Mouse (Mus musculus): ENCODE results near the gene Gm20715. TPM values are rescaled to one million over a fixed set of nuclear protein-coding genes. Genes with fewer than 3 reads are reported as not detected.
A peak's percentile ranks its signal among the peaks of the same experiment; 100 is the strongest.
"Not testable (repeated sequence)": the region's sequence is repeated elsewhere in the genome, so short reads cannot be mapped to it uniquely, and the experiment has no call there.

Gm20715 gene
- total RNA-seq (2015): not detected in 2 replicates
- total RNA-seq (2017): not detected in 2 replicates

GRCm38 (mm10) chr7:6410043-6410442 lies at the start of gene Gm20715:
Gm20715 (plus strand) TSS chr7:6410277.
- ATAC-seq (replicated peaks; ENCODE audit: poor library complexity): peak; percentile 100

DNA sequence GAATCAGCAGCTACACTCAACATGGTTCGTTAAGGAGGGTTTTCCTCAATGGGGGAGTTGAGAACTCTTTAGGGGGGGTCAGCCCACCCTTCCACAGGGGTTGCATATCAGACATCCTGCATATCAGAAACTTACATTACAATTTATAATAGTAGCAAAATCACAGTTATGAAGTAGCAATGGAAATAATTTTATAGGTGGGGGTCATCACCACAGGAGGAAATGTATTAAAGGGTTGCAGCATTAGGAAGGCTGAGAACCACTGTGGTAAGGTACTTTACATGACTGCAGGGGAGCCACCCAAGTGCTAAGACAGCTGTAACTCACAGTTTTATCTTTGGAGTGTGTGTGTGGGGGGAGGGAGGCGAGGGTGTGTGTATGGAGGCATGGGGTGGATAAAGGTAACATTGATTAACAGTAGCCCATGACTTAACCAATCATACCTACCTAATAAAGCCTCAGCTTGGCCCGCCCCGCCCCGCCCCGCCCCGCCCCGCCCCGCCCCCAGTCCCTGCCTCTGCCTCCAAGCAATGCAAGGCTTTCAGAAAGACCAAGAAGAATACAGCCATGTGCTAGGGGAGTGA lies 49.5 kb upstream of the Gm20715 start:
- ATAC-seq (replicated peaks; ENCODE audit: poor library complexity): no peak

- no peak for ATAC-seq (replicated peaks; ENCODE audit: poor library complexity)
Measured at GRCm38 (mm10) chr7:6361756-6362155, 48.3 kb upstream of the Gm20715 start.

GRCm38 (mm10) chr7:6362268-6363046 lies 47.6 kb upstream of the Gm20715 start:
- peak; percentile 67 for ATAC-seq (replicated peaks; ENCODE audit: poor library complexity)

DNA sequence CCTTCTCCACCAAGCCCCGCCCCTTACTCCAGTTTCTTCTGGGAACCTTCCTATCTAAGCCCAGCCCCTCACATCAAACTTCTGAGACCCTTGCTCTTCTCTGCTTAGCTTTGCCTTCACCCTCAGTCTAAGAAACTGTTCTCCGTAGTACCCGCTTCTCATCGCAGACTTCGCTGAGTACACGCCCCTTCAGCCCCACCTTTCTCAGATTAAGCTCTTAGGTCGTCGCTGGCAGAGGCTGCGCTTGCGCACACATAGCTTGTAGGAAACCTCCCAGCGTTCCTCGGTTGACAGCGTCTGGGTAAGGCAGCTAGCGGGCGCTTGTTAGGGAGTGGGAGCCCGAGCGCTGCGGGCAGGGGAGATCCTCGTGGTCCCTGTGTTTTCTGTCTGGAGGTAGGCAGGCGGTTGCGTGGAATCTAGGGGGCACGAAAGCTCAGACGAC lies 47.0 kb upstream of the Gm20715 start, which contains the start of gene Zfp78:
Gene Zfp78, plus strand, starts transcription at position 234 of the 442 bp plus-strand sequence.
- peak; percentile 57 for ATAC-seq (replicated peaks; ENCODE audit: poor library complexity)

DNA sequence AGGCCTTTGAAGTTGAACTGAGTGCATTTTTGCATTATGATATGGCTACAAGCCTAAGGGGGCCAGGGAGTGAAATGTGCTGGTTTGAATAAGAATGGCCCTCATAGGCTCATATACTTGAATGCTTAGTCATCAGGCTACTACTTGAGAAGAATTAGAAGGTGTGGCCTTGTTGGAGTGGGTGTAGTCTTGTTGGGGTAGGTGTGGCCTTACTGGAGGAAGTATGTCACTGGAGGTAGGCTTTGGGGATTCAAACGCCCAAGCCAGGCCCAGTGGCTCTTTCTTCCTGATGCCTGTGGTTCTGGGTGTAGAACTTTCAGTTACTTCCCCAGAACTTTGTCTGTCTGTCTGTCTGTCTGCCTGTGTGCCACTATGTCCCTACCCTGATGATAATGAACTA lies 45.3 kb upstream of the Gm20715 start:
- ATAC-seq (replicated peaks; ENCODE audit: poor library complexity): no peak

- ATAC-seq (replicated peaks; ENCODE audit: poor library complexity): no peak; the same call in 1 of the 2 replicates
Measured at GRCm38 (mm10) chr7:6367185-6367584, 42.9 kb upstream of the Gm20715 start.

DNA sequence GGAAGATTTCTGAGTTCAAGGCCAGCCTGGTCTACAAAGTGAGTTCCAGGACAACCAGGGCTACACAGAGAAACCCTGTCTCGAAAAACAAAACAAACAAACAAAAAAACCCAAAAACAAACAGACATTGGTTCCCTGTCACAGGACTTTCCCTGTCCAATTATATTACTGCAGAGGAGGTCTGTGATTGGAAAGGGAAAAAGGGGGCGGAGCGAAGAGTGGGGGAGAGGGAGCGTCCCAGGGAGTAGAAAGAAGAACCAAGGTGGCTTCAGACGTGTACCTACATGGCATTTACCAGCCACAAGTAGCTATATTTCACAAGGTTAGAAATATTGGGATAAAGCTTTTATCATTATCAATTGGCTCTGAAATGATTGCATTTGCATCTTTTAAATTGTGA lies 41.9 kb upstream of the Gm20715 start:
- ATAC-seq (replicated peaks; ENCODE audit: poor library complexity): not testable (repeated sequence)

DNA sequence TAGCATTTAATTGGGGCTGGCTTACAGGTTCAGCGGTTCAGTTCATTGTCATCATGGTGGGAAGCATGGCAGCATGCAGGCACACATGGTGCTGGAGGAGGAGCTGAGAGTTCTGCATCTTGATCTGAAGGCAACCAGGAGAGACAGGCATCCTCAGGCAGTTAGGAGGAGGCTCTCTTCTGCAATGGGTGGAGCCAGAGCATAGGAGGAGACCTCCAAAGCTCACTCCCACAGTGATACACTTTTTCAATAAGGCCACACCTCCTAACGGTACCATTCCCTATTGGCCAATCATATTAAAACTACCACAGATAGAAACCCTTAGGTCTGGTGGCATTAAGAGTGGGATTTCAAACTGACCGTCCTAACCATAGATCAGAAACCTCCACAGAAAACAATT lies 40.6 kb upstream of the Gm20715 start:
- no peak for ATAC-seq (replicated peaks; ENCODE audit: poor library complexity)

- ATAC-seq (replicated peaks; ENCODE audit: poor library complexity): peak; percentile 58
Measured at GRCm38 (mm10) chr7:6372993-6373392, 37.1 kb upstream of the Gm20715 start.

- no peak for ATAC-seq (replicated peaks; ENCODE audit: poor library complexity)
Measured at GRCm38 (mm10) chr7:6378441-6378840, 31.6 kb upstream of the Gm20715 start.

DNA sequence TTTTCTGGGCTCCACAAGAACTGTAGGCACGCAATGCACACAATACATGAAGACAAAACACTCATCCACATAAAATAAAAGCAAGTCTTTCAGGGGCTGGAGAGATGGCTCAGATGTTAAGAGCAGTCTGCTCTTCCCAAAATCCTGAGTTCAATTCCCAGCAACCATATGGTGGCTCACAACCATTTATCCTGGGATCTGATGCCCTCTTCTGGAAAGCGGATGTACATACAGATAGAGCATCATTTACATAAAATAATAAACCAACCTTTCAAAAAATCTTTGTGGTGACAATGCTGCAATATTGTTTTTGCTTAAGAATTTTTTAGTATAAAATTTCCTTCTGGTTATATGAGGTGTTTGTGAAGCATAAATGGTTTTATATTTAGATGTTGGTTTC lies 28.6 kb upstream of the Gm20715 start:
- ATAC-seq (replicated peaks; ENCODE audit: poor library complexity): no peak

- peak; percentile 97 for ATAC-seq (replicated peaks; ENCODE audit: poor library complexity)
Measured at GRCm38 (mm10) chr7:6383044-6383455, 27.0 kb upstream of the Gm20715 start, which contains the start of gene Zfp28. Zfp28 (plus strand) TSS chr7:6383295.

- no peak for ATAC-seq (replicated peaks; ENCODE audit: poor library complexity)
Measured at GRCm38 (mm10) chr7:6384011-6384410, 26.1 kb upstream of the Gm20715 start.

GRCm38 (mm10) chr7:6386995-6387394 lies 23.1 kb upstream of the Gm20715 start:
- no peak for ATAC-seq (replicated peaks; ENCODE audit: poor library complexity)

DNA sequence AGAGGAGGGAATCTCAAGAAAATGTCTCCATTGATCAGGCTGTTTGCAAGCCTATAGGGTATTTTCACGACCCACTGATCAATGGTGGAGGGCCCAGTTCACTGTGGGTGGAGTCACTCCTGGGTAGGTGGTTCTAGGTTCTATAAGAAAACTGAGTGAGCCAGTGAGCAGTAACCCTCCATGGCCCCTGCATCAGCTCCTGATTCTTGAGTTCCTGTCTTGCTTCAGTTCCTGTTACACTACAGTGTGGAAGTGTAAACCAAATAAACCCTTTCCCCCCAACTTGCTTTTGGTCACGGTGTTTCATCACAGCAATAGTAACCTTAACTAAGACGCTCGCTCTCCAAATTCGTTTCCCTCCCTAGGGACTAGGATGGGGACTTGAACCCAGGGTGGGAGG lies 21.1 kb upstream of the Gm20715 start:
- peak; percentile 62 for ATAC-seq (replicated peaks; ENCODE audit: poor library complexity)

DNA sequence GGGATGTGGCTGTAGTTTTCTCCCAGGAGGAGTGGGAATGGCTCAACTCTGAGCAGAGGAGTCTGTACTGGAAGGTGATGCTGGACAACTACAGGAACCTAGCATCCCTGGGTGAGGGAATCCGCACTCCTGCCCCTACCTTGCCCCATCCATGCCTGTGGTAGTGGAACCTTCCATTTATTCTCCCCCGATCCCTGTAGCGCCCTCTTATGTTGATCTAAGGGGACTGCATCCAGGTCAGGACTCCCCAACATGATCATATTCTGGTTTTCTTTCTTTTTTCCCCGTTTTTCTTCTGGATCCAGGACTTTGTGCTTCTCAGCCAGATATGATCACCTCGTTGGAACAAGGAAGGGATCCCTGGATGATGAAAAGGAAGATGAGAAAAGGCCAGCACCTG lies 20.6 kb upstream of the Gm20715 start:
- ATAC-seq (replicated peaks; ENCODE audit: poor library complexity): peak; percentile 61

GRCm38 (mm10) chr7:6397996-6398975 lies 11.8 kb upstream of the Gm20715 start, which contains the start of gene Smim17:
Smim17 (plus strand) TSS chr7:6398715.
- ATAC-seq (replicated peaks; ENCODE audit: poor library complexity): peak; percentile 98

GRCm38 (mm10) chr7:6414626-6415441 lies 4.8 kb downstream of the Gm20715 start:
- no peak for ATAC-seq (replicated peaks; ENCODE audit: poor library complexity)

GRCm38 (mm10) chr7:6415442-6415787 lies 5.3 kb downstream of the Gm20715 start:
- ATAC-seq (replicated peaks; ENCODE audit: poor library complexity): no peak
